Mouse (Mus musculus): ENCODE data around the gene Lemd2.

DNA sequence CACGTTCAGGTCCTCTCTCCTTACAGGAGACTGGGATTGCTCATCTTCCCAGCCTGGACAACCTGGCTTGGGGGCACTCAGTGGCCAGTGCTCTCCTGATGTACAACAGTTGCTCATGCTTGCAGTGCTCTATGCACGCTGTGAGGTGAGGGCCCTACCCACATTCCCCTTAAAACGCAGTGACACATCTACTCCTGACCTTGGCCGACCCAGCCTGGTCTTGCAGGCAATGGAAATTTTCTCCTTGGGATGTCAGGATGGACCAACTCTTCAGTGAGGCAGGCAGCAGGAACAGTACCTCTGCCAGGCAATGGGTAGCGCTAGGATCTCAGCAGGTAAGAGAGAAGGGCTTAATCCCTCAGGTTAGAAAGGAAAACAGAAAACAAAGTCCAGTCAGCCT is 17.2 kb downstream of the Lemd2 start:
- TF ChIP-seq CTCF (IDR thresholded peaks at IDR 0.05; ENCODE audit: borderline replicate concordance, control insufficient read depth, extremely low read depth, insufficient read depth, low read length, poor library complexity) (no peak), POLR2A (IDR thresholded peaks at IDR 0.05; ENCODE audit: control insufficient read depth, extremely low read depth, insufficient read depth, low read length, poor library complexity) (no peak)

Measured in thymus, adult 2 months (tissue).